Mouse (Mus musculus) left cerebral cortex, adult 18-20 months (tissue): ENCODE measurements around the gene Kcna10. TPM values are rescaled to one million over a fixed set of nuclear protein-coding genes. Genes with fewer than 3 reads are reported as not detected.
A peak's percentile ranks its signal among the peaks of the same experiment; 100 is the strongest.

ENCODE experiments used
- DNase-seq, 2 experiments: peaks; one replicate each; pipeline ENCODE4 v3.0.0; 2021 to 2022; ENCODE audit warnings: low spot score in 2 of 2, mixed read lengths in 1 of 2
- total RNA-seq, 2 experiments: library from RNA; stranded (reverse); gene quantifications; 2 replicates each; pipeline ENCODE4 v1.2.3; 2021

Kcna10 gene
- total RNA-seq, 2 experiments from 2014 or later = not detected

DNA sequence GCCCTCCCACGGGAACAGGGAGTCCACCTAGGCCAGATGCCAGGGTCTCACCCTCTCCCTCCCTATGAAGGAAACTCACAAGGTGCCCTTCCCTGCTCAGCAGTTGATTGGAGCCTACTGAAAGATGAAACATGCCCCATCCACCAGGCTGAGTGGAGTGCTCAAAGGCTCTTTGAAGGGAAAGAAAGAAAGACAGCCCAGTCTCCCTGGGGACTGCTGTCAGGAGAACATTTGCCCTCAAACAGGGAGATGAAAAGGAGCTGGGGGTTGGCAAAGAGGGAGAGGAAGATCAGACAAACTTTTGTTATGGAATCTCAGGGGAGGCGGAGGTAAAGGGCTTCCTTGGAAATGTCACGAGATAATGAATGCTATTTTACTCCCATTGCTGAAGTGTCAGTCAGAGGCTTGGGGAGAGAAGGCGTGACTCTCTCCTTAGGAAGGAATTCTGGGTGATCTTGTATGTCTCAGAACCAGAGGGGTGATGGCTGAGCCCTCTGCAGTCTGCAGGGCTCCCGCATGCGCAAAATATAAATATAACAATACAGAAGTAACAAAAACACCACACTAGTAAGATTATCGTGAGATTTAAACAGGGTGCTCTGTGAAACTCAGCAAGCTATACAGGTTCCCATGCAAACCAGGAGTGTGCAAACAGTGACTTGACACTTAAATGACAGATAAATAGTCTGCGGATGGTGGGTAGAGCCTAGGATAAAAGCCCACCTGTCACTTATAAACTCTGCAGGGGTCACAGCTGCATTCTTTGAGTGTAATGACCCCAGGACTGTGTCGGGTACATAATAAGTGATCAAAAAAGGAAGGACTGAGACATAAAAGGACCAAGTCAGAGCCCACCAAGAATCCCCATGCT, 18.7 kb downstream of the Kcna10 start:
- DNase-seq = no peak

DNA sequence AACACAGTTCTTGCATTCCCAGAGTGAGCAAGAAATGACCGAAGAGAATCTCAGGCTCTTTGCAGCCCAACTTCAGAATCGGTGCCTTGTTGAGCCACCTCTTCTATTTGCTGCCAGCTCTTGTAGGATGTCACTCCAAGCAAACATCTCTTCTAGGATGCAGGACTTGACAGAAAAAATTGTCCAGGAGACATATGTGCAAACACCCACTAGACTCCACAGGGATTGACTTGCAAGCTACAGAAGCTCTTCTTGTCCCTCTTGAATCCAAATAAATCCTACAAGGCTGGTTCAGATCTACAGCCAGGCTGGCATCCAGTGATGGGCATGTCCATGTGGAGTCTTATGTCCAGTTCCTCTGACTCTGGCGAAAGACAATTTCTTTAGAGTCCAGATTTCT, 21.6 kb downstream of the Kcna10 start:
- no peak for DNase-seq

DNA sequence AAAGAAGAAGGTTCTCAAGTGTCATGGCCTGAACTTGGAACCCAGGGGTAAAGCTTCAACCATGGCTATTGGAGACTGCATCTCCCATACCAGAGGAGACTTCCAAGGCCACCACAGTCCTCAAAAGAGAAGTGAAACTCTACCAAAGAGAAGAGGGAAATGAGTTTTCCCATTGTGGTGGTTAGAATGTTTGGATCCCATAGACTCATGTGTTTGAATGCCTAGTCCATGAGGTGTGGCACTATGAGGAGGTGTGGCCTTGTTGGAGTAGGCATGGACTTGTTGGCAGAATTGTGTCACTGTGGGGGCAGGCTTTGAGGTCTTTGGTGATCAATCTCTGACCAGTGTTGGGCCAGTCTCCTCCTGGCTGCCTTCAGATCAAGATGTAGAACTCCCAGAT, 22.3 kb downstream of the Kcna10 start:
- DNase-seq = no peak

DNA sequence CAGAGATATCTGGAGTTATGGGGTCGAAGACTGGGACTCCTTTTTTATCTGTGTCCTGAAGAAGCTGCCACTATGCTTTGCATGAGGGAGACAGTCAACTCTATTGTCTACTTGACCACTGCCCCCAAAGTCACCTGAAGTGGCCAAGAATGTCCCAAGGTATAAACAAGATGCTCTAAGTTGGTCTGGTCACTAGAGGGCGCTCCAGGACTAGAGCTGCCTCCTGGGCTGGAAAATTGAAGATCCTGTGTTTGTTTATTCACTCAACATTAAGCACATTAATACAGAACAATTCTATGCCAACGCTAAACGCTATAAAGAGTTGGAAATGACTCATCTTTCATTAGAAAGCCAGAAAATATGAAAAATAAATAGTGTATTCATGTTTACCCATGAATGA, 23.1 kb downstream of the Kcna10 start:
- peak; percentile 77 to 88 for DNase-seq

DNA sequence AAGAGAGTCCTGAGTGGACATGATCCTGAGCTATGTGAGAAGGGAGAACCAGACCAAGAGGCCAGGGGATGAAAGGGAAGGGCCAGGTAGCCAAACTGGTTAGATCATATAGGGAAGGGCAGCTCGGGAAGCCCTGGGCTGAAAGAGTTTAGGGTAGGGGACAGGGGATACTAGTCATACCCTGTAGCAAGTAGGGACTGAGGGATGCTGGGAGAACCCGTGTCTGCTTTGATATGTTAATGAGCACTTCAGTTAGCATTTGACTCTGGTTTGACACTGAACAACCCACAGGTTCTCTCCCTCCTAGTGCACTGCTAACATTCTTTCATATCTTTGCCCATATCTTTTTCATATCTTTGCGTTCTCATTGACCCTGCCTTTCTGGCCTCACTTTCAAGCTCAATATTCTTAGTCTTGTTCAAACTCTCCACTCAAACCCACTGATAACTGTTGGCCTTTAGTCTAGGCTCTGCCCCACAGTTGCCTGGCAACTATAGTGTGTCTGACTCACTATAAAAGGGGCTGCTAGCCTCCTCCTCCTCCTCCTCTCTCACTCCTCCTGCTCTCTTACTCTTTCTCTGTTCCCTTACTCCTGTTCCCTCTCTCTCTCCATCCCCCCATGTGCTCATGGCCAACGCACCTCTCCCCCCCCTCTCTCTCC, 23.8 kb downstream of the Kcna10 start:
- no peak for DNase-seq

DNA sequence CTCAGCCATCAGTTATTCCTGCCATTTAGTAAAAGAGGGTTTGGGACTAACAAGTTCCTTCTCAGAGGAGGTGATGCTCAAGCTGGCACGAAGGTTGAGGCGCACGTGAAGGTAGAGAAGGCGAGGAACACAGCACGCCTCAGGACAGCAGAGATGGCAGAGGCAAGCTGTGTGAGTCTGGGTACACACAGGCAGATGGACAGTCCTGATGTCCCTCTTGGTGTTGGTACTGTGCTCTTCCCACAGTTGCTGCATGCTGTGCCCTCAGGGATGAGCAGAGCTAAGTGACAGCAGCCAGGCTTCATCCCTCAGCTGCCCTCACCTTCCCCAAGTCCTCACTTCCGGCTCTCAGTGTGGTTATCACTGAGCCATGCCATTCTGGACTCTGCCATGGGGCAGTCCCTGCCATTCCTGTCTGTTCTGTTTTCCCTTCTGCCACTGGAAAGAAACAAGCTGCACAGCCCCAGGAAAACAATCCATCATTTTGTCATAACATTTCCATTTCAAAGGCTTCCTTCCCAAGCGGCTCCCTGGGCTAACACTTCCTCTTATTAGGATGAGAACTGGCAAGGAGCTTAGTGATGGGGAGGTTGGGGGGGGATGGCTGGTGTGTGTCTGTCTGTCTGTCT, 24.9 kb downstream of the Kcna10 start:
- no peak for DNase-seq

DNA sequence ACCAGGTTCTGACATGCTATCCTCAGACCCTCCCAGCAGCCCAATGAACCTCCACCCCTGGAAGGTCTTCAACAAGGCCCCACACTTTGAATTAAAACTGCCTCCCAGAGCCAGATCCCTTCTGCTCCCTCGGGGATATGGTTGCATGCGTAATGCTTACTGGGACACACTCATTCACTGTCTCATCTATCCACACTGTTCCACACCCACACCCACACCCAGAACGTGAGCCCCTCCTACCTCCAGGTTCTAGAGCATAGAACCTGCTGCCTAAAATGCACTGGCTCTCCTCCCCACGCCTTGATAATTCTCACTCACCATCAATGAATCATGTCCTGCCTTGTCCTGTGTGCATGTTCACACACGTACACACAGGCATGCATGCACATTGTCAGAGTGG, 31.8 kb downstream of the Kcna10 start:
- DNase-seq = no peak

DNA sequence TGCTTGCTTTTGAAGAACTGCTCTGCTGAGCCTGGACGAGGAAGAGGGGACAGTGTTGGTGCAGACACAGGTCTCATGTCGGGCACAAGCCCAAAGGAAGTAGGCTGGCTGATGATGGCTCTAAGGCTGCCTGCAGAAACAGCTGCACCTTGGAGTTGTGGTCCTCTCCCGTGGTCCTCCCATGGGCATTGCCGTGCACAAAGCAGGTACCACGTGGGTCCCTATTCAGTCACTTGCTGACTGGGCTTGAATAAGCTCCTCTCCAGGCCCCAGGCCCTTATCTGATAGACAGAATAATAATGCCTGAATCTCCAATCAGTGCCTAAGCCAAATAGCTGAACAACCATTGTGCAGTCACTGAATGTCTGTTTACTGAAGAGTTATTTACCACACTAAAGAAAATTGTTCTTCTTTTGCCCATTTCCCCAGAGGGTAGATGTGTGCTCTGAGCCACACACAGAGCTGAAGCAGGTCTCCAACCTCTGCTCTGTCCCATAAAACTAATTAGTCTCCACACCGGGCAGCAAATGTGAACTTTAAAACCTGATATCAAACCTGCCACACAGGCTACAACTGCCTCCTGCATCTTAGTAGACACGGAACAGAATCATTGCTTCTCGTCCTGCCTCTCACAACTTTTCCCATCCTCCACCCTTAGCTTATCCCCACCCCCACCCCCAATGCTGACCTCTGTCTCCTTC, 33.7 kb downstream of the Kcna10 start:
- DNase-seq = no peak

DNA sequence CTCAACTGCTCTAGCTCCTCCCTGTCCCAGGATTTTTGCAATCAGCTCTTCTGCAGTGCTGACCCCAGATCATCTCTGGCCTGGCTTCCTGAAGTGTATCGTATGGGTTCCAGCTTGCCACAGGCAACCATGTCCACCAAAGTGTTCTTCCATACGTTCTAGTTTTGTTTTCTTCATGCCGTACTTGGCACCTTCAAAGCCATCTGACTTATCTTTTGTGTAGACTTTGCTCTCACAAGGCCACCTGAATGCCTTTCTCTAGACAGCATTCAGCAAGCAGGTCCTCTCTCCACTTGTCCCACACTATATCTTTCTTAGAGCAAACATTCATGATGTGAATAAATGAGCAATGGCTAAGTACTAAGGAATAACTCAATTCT, 34.2 kb downstream of the Kcna10 start:
- no peak for DNase-seq

DNA sequence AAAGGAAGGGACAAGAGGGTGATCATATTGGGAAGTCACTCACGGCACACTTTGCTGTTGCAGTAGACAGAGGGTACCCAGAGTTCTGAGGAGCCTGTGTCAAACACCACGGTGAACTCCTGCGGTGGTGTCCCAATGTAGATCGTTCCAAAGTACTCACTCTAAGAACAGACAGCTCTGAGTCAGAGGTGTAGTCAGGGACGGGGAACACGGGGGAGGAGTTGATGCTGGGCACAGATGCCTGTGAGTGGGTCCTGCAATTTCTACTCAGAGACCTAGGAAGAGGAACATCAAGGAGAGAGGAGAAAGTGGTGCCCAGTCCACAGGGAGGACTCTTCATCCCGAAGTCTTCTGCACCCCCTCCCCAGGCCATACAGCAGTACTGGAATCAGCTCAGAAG, 35.7 kb downstream of the Kcna10 start:
- DNase-seq = peak; percentile 25 to 42

DNA sequence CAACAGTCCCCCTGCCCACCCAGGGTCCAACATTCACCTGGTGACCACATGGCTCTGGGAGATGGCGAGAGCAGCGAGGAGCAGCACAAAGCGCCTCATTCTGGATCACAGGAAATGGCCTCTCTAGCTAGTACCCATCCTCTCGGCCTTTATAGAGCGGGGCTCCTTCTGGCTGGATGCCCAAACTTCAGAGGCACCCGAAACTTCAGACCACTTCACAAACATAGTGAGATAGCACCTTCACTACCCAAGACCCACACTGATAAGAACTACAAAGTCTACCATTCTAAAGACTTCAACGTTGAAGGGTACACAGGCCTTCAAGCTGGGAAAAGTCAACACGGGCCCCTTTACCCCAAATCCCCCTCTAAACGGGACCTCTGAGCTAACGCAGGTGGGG, 38.8 kb downstream of the Kcna10 start, which contains the start of gene Cym:
Gene Cym, minus strand, starts transcription at position 125 of the 400 bp plus-strand sequence.
- DNase-seq = no peak

DNA sequence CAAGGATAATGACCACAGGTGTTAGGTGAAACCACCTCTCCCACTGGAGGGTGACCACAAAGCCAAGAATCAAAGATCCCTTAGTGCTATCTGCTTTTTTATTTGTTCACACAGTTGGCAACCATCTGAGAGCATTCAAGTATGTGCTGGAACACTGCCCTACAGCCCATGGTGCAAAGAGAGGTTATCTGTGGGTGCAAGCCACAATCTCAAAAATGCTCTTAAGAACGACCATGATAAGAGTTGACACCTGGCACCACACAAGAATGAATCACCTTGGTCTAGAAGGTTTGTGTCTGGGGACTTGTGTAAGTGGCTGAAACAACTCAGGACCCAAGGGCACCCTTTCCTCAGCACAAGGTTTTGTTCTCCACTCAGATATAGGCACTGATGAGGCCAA, 40.4 kb downstream of the Kcna10 start:
- DNase-seq = no peak

DNA sequence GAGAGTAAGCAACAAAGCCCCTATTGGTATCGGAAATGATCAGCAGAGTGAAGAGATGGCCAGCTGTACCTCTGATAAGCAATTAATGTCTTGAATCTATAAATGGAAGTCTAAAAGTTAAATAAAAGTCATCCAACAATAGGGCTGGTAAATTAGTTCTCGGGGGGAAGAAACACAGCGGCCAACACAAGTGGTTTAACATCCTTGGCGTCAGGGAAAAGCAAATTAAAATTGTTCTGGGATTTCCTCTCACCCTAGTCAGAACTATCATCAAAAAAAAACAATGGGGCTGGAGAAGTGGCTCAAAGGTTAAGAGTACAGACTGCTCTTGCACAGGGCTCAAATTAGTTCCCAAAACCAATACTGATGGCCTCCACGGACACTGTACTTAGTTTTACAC, 43.0 kb downstream of the Kcna10 start:
- no peak for DNase-seq

DNA sequence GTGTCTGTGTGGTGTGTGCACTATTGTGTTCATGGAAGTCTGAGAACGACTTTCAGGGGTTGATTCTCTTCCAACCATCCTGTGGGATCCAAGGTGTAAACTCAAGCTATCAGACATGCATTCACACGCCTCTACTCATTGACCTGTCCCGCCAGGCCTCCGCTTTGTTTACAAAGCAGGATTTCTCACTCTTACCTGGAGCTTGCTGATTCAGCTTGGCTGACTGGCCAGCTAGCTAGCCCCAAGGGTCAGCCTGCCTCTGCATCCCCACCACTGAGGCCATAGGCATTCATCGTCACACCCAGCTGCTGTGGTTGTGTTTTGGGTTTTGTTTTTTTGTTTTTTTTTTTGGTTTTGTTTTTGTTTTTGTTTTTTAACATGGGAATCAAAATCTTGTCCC, 46.4 kb downstream of the Kcna10 start:
- DNase-seq = no peak

DNA sequence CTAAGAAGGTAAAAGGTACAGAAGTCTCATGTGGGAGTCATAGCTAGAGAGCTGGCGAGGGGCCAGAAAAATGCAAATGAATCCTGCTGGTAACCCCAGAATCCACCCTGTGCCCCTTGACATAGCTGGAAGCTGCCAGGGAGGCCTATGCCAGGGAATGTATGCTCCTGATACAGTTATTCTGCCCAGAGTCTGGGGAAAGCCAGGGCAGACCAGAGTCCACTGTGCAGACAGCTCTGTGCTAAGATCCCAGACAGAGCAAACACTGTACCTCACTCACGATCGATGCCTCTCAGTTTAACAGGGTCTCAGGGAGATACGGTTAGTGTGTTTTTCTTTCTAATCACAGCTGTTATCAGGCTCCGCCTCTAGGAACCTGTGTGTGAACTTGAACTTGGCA, 47.0 kb downstream of the Kcna10 start:
- DNase-seq = no peak

DNA sequence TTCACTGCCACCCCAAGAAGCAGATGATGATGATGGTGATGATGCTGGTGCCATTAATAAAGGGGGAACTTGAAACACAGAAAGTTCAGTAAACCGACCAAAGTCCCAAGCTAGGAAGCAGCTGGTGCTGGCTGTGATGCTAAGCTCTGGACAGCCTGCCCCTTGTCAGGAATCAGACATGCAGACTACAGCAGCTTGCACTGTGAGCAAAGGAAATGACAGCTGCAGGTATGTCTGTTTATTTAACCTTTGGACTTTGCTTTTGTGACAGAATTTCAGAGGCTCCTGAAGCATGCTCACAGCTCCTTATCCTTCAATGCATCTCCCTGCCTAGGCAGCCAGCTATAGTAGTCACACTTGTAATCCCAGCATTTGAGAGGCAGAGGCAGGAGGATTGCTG, 47.7 kb downstream of the Kcna10 start, which contains the start of gene A630076J17Rik:
Gene A630076J17Rik, plus strand, starts transcription at position 88 of the 400 bp plus-strand sequence.
- DNase-seq = no peak

DNA sequence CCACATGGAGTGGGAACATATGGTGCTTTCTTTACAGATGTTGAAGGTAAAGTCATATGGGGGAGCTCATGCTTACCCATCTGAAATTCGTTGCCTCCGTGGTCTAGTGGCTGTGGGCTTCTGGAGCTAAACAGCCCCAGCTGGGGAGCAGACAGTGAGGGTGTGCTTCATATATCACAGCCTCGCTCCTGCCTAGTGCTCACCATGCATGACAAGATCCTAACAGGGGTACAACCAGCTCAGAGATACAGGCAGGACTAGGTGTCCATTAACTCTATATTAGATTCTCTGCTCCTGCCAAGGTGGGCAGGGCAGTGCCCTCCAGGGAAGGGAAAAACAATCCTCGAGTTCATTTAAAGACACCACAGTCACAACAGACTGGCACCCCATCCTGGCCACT, 48.3 kb downstream of the Kcna10 start:
- DNase-seq = no peak

DNA sequence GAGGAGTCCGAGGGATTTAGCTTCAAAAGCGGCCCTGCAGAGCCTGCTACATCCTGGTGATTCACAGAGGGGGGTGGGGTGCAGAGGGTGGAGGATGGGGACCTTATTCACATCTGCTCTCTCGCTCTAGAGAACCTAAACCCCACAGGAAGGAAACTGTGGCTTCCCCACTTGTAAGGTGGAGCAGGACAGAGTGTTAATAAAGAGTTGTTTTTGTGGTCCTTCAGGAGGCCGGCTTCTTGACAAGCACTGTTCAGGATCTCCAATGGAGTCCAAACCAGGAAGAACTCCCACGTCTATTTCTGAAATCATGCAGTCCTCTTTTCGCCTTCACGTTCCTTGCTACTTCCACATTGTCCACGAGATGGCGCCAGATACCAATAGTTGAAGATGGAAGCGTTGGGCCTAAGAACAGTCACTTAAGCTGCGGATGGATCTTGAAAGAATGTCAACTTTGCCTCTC, 50.5 kb downstream of the Kcna10 start:
- peak; percentile 91 to 92 for DNase-seq

DNA sequence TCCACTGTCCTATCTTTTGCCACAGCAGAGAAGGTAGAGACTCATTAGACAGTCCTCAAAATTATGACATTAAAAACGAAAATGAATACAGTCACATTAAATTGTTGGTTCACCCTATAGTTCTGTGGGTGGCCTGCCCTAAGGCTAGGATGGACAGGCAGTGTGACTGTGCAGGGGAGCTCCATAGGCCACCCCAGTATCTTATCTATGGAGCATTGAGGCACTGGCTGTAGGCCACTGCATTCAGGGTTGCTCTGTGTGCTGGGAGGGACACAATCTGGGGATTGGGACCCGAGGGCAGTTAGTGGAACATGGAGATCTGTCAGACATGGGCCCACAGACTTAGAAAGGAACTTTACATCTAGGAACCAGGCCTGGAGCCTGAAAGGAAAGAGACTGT, 51.1 kb downstream of the Kcna10 start:
- DNase-seq = no peak

DNA sequence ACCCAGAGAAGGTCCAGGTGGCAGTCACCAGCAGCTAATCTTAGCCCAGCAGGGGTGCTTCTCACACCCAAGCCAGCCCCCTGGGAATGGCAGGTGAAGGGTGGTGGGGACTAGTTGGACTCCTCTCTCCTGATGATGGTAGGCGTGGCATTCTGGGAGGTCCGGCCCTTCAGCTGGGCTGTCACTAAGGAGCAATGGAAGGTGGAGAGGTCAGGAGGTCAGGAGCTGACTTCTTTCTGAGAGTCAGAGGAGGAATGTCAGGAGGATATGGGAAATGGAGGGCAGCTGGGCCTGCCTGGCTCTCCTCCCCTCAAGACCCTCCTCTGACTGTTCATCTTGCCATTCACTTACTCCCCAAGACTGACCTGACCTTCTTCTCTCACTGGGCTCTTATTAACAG, 55.2 kb downstream of the Kcna10 start:
- no peak for DNase-seq

DNA sequence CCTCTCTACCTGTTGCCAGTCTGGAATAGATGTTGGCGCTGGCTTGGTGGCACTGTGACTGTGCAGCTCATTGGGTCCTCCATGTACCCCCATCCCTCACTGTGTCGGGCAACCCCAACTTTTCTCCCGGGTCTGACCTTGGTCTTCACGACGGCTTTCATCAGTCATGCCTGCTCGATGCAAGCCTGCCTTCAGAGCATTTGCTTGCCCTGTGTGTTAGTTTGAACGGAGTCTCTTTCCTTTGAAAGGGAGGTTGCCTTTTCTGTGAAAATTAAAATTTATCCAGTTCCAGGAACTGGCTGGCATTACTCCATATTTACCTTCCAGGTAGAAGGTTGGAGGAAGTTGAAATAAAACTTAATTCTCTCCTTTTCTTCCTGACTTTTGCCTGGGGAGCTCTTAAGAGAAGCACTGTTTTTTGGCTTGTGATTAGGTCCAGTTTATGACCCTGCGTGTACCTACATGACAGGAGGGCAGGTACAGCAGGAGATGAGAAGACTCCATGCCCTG, 55.7 kb downstream of the Kcna10 start:
- no peak for DNase-seq
